Mouse (Mus musculus): ENCODE results near the gene Adora3.

Gene Adora3

GRCm38 (mm10) chr3:105870558-105870957 is at the start of gene Adora3, which contains the start of gene Tmigd3:
Gene Adora3 (plus strand): TSS chr3:105870858.
Gene Tmigd3 (plus strand): TSS chr3:105870903.
- DNase-seq (ENCODE audit: low read depth), result no peak

DNA sequence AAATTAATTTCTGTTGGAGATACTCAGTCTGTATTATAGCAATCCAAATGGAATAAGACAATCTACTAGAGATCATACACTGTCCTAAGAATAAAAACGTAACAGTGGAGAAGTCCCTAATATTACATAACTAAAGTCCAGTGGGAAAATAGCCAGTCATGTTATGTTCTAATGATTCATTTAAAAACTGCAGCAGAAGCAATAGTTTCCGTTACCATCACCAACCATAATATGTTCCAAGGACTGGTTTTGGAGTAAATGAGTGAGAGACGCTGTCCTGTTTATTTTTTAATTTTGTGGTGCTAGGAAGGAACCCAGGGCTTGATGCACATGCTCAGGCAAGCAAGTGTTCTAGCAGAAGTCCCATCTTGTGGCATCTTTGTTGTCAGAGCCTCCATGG is 49.2 kb upstream of the Adora3 start:
- DNase-seq (ENCODE audit: low read depth), result no peak

- no peak for DNase-seq (ENCODE audit: low read depth)
Measured at GRCm38 (mm10) chr3:105823609-105824008, 47.0 kb upstream of the Adora3 start.

DNA sequence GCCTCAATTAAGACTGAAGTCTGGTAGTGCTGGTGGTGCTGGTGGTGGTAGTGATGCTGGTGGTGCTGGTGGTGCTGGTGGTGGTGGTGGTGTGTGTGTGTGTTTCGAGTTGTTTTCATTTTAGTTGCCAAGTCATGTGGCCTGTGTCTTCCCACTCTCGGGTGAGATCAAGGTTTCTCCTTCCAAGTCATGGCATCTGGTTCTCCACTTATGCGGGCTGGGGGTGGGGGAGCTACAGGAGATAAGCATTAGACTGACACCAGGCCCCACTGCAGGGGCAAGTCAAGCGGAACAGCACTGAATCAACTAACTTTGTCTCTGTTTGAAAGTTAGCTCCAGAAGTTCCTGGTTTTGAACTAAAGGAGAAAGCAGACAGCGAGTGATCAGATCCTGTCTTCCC is 46.6 kb upstream of the Adora3 start:
- DNase-seq (ENCODE audit: low read depth), result no peak

DNA sequence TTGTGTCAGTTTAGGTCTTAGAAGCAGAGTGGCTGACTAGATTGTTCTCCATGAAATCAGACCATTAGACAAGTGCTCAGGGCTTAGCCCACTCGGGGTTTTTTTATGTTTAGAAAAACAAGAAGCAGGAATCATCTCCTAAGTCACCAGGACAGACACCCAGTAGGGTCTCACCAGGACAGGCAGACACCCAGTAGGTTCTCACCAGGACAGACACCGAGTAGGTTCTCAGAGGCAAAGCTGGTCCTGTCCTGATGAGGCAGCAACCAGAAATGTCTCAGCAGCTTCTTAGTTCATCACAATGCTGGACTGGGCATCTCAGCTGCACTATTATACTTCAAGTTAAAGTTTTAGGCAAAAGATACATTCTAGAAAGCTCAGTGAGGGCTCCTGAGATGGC is 46.0 kb upstream of the Adora3 start:
- no peak for DNase-seq (ENCODE audit: low read depth)

GRCm38 (mm10) chr3:105825501-105826161 is 45.0 kb upstream of the Adora3 start:
- peak; percentile 66 for DNase-seq (ENCODE audit: low read depth)

GRCm38 (mm10) chr3:105831584-105831983 is 39.1 kb upstream of the Adora3 start:
- no peak for DNase-seq (ENCODE audit: low read depth)

DNA sequence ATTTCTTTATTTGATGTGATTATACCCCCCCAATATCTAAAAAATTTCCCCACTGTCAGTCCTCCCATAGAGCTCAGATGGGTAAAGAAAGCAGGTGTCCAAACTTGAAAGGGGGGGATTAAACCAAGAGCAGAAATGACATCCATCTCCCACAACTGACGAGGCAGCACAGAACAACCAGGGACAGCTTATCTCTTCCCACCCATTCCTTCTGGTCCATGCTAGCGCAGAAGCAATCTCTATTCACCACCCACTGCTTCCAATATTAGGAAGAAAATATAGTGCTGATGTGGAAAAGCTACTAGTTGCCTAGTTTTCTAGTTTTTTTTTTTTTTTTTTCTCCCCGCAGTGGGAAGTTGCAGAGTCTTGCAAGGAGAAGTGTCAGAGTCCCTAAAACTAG is 34.8 kb upstream of the Adora3 start:
- no peak for DNase-seq (ENCODE audit: low read depth)

- no peak for DNase-seq (ENCODE audit: low read depth)
Measured at GRCm38 (mm10) chr3:105836883-105837282, 33.8 kb upstream of the Adora3 start.

GRCm38 (mm10) chr3:105838655-105839054 is 32.0 kb upstream of the Adora3 start:
- DNase-seq (ENCODE audit: low read depth), result no peak

DNA sequence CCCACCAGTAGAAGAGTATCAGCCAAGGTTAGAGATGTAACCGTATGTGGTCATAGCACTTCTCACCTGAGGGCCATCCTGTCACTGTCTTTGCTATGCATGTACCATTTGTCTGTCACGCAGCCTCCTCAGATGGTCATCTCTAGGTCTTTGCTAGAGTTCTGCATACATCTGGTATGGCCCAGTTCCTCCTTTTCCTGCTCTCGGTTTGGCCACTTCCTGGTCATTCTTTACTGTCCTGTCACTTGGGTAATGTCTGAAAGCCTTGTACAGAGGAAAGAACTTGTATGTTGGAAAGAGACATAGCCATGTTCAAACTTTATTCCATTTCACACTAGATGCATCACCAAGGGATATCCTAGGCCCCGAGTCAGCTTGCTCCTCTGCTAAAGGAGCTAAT is 30.8 kb upstream of the Adora3 start:
- DNase-seq (ENCODE audit: low read depth), result no peak

GRCm38 (mm10) chr3:105846294-105847069 is 24.2 kb upstream of the Adora3 start:
- no peak for DNase-seq (ENCODE audit: low read depth)

DNA sequence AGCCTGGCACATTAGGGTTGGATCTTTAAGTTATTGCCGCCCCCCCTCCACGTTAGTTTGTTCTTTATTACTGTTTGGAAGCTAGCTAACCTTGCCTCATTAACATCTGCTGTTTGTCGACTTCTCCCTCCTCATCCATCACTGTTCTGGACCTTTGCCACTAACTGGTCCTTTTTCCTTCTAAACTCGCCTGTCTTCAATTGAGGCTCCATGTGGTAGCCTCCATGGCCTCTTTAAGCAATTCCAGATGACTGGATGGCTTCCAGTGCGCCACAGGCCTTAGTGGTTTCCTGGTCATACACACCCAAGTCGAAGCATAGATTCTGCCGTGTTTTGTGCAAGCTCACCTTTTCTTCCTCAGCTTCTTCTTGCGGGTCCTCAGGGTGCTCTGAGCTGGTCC is 16.9 kb upstream of the Adora3 start:
- DNase-seq (ENCODE audit: low read depth), result no peak

- no peak for DNase-seq (ENCODE audit: low read depth)
Measured at GRCm38 (mm10) chr3:105854786-105855185, 15.9 kb upstream of the Adora3 start.

GRCm38 (mm10) chr3:105857513-105857912 is 13.1 kb upstream of the Adora3 start:
- DNase-seq (ENCODE audit: low read depth), result no peak

- DNase-seq (ENCODE audit: low read depth), result no peak
Measured at GRCm38 (mm10) chr3:105861747-105862366, 8.8 kb upstream of the Adora3 start.

DNA sequence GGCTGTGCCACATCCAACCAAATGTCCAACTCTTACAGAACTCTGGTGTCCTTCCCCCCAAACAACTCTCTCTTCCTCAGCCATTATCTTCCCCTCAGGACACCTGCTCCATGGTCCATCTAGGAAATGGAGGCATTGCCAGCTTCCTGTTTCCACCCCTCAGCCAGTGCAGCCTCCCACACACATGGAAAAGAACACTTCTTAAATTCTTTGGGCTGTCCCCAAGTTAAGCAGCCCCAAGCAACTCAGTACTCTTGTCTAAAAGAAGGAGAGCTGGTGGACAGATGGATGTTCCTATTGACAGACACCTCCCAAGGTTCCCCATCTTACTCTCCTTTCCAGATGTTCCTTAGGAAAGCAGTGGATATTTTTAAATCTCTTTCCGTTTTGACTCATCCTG is 6.5 kb upstream of the Adora3 start:
- no peak for DNase-seq (ENCODE audit: low read depth)

DNA sequence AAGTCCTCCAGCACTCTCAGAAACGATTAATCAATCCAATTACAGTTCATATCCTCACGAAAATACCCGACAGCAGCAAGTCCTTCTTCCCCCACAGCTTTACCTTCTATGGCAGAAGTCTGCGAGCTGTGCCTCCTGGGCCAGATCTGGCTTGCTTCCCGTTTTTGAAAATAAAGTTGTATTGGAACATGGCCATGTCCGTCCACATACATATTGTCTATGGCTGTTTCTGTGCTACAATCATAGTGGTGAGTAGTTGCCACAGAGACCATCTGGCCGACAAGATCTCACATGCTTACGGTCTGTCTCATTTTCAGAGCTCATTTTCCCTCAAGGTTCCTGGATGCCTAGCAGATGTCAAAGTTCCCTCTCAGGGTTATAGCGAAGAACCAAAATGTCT is 5.5 kb upstream of the Adora3 start:
- DNase-seq (ENCODE audit: low read depth), result no peak

GRCm38 (mm10) chr3:105868135-105868534 is 2.5 kb upstream of the Adora3 start:
- no peak for DNase-seq (ENCODE audit: low read depth)

GRCm38 (mm10) chr3:105872034-105872433 is 1.4 kb downstream of the Adora3 start:
- DNase-seq (ENCODE audit: low read depth), result no peak

- DNase-seq (ENCODE audit: low read depth), result no peak
Measured at GRCm38 (mm10) chr3:105872579-105872978, 1.9 kb downstream of the Adora3 start.

GRCm38 (mm10) chr3:105873451-105874445 is 3.1 kb downstream of the Adora3 start:
- DNase-seq (ENCODE audit: low read depth), result no peak

All from induced T-regulatory cell, adult 2 months (primary cell).